Mouse (Mus musculus) embryonic facial prominence, embryonic 15.5 days (tissue): ENCODE measurements around the gene Gm10024. TPM values are rescaled to one million over a fixed set of nuclear protein-coding genes. Genes with fewer than 3 reads are reported as not detected.
A peak's percentile ranks its signal among the peaks of the same experiment; 100 is the strongest.
"Not testable (repeated sequence)": the region's sequence is repeated elsewhere in the genome, so short reads cannot be mapped to it uniquely, and the experiment has no call there.

Source experiments
- ATAC-seq: fragments of 200-750 bp; cut with Nextera tagmentation; 2 replicates; pipeline ENCODE4 v1.8.0; 2017; ENCODE audit warnings: low read depth, moderate TSS enrichment; ENCODE audit not compliant: insufficient number of reproducible peaks, low FRiP score, low TSS enrichment
- H3K27ac ChIP-seq: fragments of 300-500 bp; sonication (generic); replicated peaks from 2 replicates; pipeline ENCODE4 v1.5.1; 2015; ENCODE audit warnings: mild to moderate bottlenecking, inconsistent platforms
- H3K27me3 ChIP-seq: fragments of 300-500 bp; sonication (generic); 2 replicates; pipeline ENCODE4 v1.6.1; 2015; ENCODE audit warnings: inconsistent platforms
- H3K36me3 ChIP-seq: fragments of 300-500 bp; sonication (generic); 2 replicates; pipeline ENCODE4 v1.6.1; 2015; ENCODE audit warnings: mild to moderate bottlenecking, inconsistent platforms
- H3K4me1 ChIP-seq: fragments of 300-500 bp; sonication (generic); 2 replicates; pipeline ENCODE4 v1.6.1; 2015; ENCODE audit warnings: inconsistent platforms
- H3K4me2 ChIP-seq: fragments of 300-500 bp; sonication (generic); replicated peaks from 2 replicates; pipeline ENCODE4 v1.6.1; 2015; ENCODE audit warnings: mild to moderate bottlenecking, inconsistent platforms
- H3K4me3 ChIP-seq: fragments of 300-500 bp; sonication (generic); replicated peaks from 2 replicates; pipeline ENCODE4 v1.5.1; 2015; ENCODE audit warnings: mild to moderate bottlenecking, inconsistent platforms
- H3K9ac ChIP-seq: fragments of 300-500 bp; sonication (generic); 2 replicates; pipeline ENCODE4 v1.6.1; 2015; ENCODE audit warnings: inconsistent platforms
- H3K9me3 ChIP-seq: fragments of 300-500 bp; sonication (generic); replicated peaks from 2 replicates; pipeline ENCODE4 v1.6.1; 2016; ENCODE audit warnings: inconsistent platforms
- WGBS: fragments of 180-500 bp; shearing (Covaris S2); methylation state at CpG from one replicate; pipeline ENCODE4 v1.1.7; 2015; 5-methylcytosine and 5-hydroxymethylcytosine counted together
- polyA plus RNA-seq: library from polyadenylated mRNA; unstranded; fragments of >200 nt; fragmentation: Nextera tagmentation; extraction: Ambion mirVana; gene quantifications from 2 replicates; pipeline ENCODE4 v1.2.1, GENCODE M21; 2015

Gm10024 gene
- 2.2 and 2.8 TPM in 2 replicates for polyA plus RNA-seq

- not testable (repeated sequence) for H3K27me3 ChIP-seq, H3K9me3 ChIP-seq, H3K4me3 ChIP-seq, H3K36me3 ChIP-seq, H3K4me1 ChIP-seq, H3K9ac ChIP-seq, ATAC-seq, H3K27ac ChIP-seq, H3K4me2 ChIP-seq
Observed at GRCm38 (mm10) chr10:77711157-77711556, at the start of gene Gm10024. Gene Gm10024 (plus strand): TSS chr10:77711457.

GRCm38 (mm10) chr10:77663949-77664665 is 47.1 kb upstream of the Gm10024 start:
- 44% methylated on average over 43 of the region's 43 CpGs for WGBS
- no peak overlapping the region for H3K27ac ChIP-seq
- ATAC-seq = no peak
- H3K27me3 ChIP-seq = 0 out of 2 replicates have a peak, but pooled peaks cover 3% of the 10 kb centered on the region
- H3K9ac ChIP-seq = no peak overlapping the region
- H3K4me3 ChIP-seq = no peak overlapping the region
- no peaks in the 10 kb centered on the region for H3K9me3 ChIP-seq
- peaks cover 11% of the 10 kb centered on the region for H3K4me1 ChIP-seq
- H3K36me3 ChIP-seq = no peaks in the 10 kb centered on the region
- no peak overlapping the region for H3K4me2 ChIP-seq

GRCm38 (mm10) chr10:77666342-77666741 is 44.9 kb upstream of the Gm10024 start:
- Histone ChIP-seq H3K9me3 (no peaks in the 10 kb centered on the region), H3K4me2 (no peak overlapping the region), H3K4me3 (no peak overlapping the region), H3K27ac (no peak overlapping the region), H3K4me1 (peaks cover 11% of the 10 kb centered on the region), H3K9ac (no peak overlapping the region), H3K36me3 (no peaks in the 10 kb centered on the region), H3K27me3 (0 out of 2 replicates have a peak, but pooled peaks cover 3% of the 10 kb centered on the region)
- WGBS = 58% methylated on average over 8 of the region's 8 CpGs
- ATAC-seq = no peak

GRCm38 (mm10) chr10:77667402-77667801 is 43.9 kb upstream of the Gm10024 start:
- 68% methylated on average over 4 of the region's 4 CpGs for WGBS
- Histone ChIP-seq H3K27ac (no peak overlapping the region), H3K36me3 (no peaks in the 10 kb centered on the region), H3K9ac (no peak overlapping the region), H3K4me2 (no peak overlapping the region), H3K4me1 (peaks cover 11% of the 10 kb centered on the region), H3K27me3 (0 out of 2 replicates have a peak, but pooled peaks cover 3% of the 10 kb centered on the region), H3K4me3 (no peak overlapping the region), H3K9me3 (no peaks in the 10 kb centered on the region)
- no peak for ATAC-seq

- Histone ChIP-seq H3K36me3 (no peaks in the 10 kb centered on the region), H3K4me2 (no peak overlapping the region), H3K27ac (no peak overlapping the region), H3K9ac (no peak overlapping the region), H3K9me3 (no peaks in the 10 kb centered on the region), H3K4me1 (peaks cover 22% of the 10 kb centered on the region), H3K4me3 (no peak overlapping the region), H3K27me3 (peaks cover 4% of the 10 kb centered on the region; the same call in 1 of the 2 replicates)
- WGBS = 65% methylated on average over 4 of the region's 4 CpGs
- no peak for ATAC-seq
Observed at GRCm38 (mm10) chr10:77670710-77671109, 40.5 kb upstream of the Gm10024 start.

GRCm38 (mm10) chr10:77671519-77671918 is 39.7 kb upstream of the Gm10024 start:
- peaks cover 17% of the 10 kb centered on the region for H3K4me1 ChIP-seq
- no peak overlapping the region for H3K27ac ChIP-seq
- no peak for ATAC-seq
- no peak overlapping the region for H3K4me2 ChIP-seq
- 74% methylated on average over 4 of the region's 4 CpGs for WGBS
- no peak overlapping the region for H3K4me3 ChIP-seq
- no peaks in the 10 kb centered on the region for H3K36me3 ChIP-seq
- no peak overlapping the region for H3K9ac ChIP-seq
- peaks cover 10% of the 10 kb centered on the region; the same call in 1 of the 2 replicates for H3K27me3 ChIP-seq
- no peaks in the 10 kb centered on the region for H3K9me3 ChIP-seq

GRCm38 (mm10) chr10:77673765-77674164 is 37.5 kb upstream of the Gm10024 start:
- Histone ChIP-seq H3K4me1 (peaks cover 24% of the 10 kb centered on the region), H3K4me3 (no peak overlapping the region), H3K9ac (no peak overlapping the region), H3K4me2 (no peak overlapping the region), H3K27ac (no peak overlapping the region), H3K9me3 (no peaks in the 10 kb centered on the region), H3K27me3 (peaks cover 28% of the 10 kb centered on the region), H3K36me3 (no peaks in the 10 kb centered on the region)
- 50% methylated on average over 13 of the region's 13 CpGs for WGBS
- ATAC-seq = no peak

GRCm38 (mm10) chr10:77677562-77677961 is 33.7 kb upstream of the Gm10024 start:
- Histone ChIP-seq H3K36me3 (no peaks in the 10 kb centered on the region), H3K4me1 (peaks cover 24% of the 10 kb centered on the region), H3K27ac (no peak overlapping the region), H3K27me3 (peaks cover 31% of the 10 kb centered on the region), H3K9ac (0 out of 2 replicates have a peak overlapping the region, but pooled peaks have one; percentile 10), H3K9me3 (no peaks in the 10 kb centered on the region), H3K4me2 (peak overlapping the region; percentile 70), H3K4me3 (peak overlapping the region; percentile 35)
- under 1% methylated on average over 35 of the region's 35 CpGs for WGBS
- peak; percentile 10; the same call in 1 of the 2 replicates for ATAC-seq

- Histone ChIP-seq H3K36me3 (no peaks in the 10 kb centered on the region), H3K27me3 (peaks cover 40% of the 10 kb centered on the region), H3K9ac (no peak overlapping the region), H3K4me3 (no peak overlapping the region), H3K27ac (no peak overlapping the region), H3K4me2 (no peak overlapping the region), H3K4me1 (peaks cover 11% of the 10 kb centered on the region), H3K9me3 (no peaks in the 10 kb centered on the region)
- WGBS = 62% methylated on average over 7 of the region's 7 CpGs
- no peak for ATAC-seq
Observed at GRCm38 (mm10) chr10:77682994-77683393, 28.3 kb upstream of the Gm10024 start.

GRCm38 (mm10) chr10:77684181-77684580 is 27.1 kb upstream of the Gm10024 start:
- Histone ChIP-seq H3K27me3 (peaks cover 31% of the 10 kb centered on the region), H3K9me3 (no peaks in the 10 kb centered on the region), H3K27ac (no peak overlapping the region), H3K9ac (no peak overlapping the region), H3K4me2 (no peak overlapping the region), H3K36me3 (no peaks in the 10 kb centered on the region), H3K4me3 (no peak overlapping the region), H3K4me1 (peaks cover 7% of the 10 kb centered on the region; the same call in 1 of the 2 replicates)
- 12% methylated on average over 8 of the region's 8 CpGs for WGBS
- no peak for ATAC-seq

GRCm38 (mm10) chr10:77685895-77686664 is 25.2 kb upstream of the Gm10024 start, which contains the start of gene Tspear:
Gene Tspear (plus strand): TSS chr10:77686569.
- Histone ChIP-seq H3K27ac (peak within 1 kb of the TSS; percentile 58; the same call in 1 of the 2 replicates), H3K27me3 (peaks cover 31% of the 10 kb centered on the region)

More at GRCm38 (mm10) chr10:77685895-77686664, 25.2 kb upstream of the Gm10024 start, which contains the start of gene Tspear:
- Histone ChIP-seq H3K9ac (no peak within 1 kb of the TSS), H3K4me2 (peak within 1 kb of the TSS; percentile 33), H3K9me3 (no peaks in the 10 kb centered on the region), H3K36me3 (no peaks in the 10 kb centered on the region), H3K4me1 (peaks cover 10% of the 10 kb centered on the region), H3K4me3 (peak within 1 kb of the TSS; percentile 22)
- WGBS = 3% methylated on average over 22 of the region's 22 CpGs
- no peak for ATAC-seq
